Mouse (Mus musculus): ENCODE results near the gene Sarnp.
A peak's percentile ranks its signal among the peaks of the same experiment; 100 is the strongest.

Gene Sarnp

GRCm38 (mm10) chr10:128890383-128891295, 73.5 kb downstream of the Sarnp start:
- DNase-seq (ENCODE audit: low read depth, low spot score) = peak; percentile 32

- DNase-seq (ENCODE audit: low read depth, low spot score) = peak; percentile 91
Measured at GRCm38 (mm10) chr10:128891296-128892094, 74.4 kb downstream of the Sarnp start, which contains the start of gene Gdf11. Gene Gdf11, minus strand, starts transcription at chr10:128891718.

GRCm38 (mm10) chr10:128892246-128892645, 75.1 kb downstream of the Sarnp start:
- DNase-seq (ENCODE audit: low read depth, low spot score) = no peak

GRCm38 (mm10) chr10:128895437-128895836, 78.3 kb downstream of the Sarnp start:
- DNase-seq (ENCODE audit: low read depth, low spot score) = peak; percentile 92

GRCm38 (mm10) chr10:128895952-128896693, 79.0 kb downstream of the Sarnp start:
- no peak for DNase-seq (ENCODE audit: low read depth, low spot score)

- no peak for DNase-seq (ENCODE audit: low read depth, low spot score)
Measured at GRCm38 (mm10) chr10:128896807-128897206, 79.7 kb downstream of the Sarnp start.

- DNase-seq (ENCODE audit: low read depth, low spot score) = no peak
Measured at GRCm38 (mm10) chr10:128897501-128897900, 80.4 kb downstream of the Sarnp start.

- no peak for DNase-seq (ENCODE audit: low read depth, low spot score)
Measured at GRCm38 (mm10) chr10:128899759-128900490, 82.8 kb downstream of the Sarnp start.

- DNase-seq (ENCODE audit: low read depth, low spot score) = no peak
Measured at GRCm38 (mm10) chr10:128900698-128901097, 83.6 kb downstream of the Sarnp start, which contains the start of gene Cd63. Gene Cd63, plus strand, starts transcription at chr10:128900989.

- no peak for DNase-seq (ENCODE audit: low read depth, low spot score)
Measured at GRCm38 (mm10) chr10:128901409-128901808, 84.3 kb downstream of the Sarnp start.

- no peak for DNase-seq (ENCODE audit: low read depth, low spot score)
Measured at GRCm38 (mm10) chr10:128902409-128902988, 85.4 kb downstream of the Sarnp start.

GRCm38 (mm10) chr10:128904812-128905211, 87.7 kb downstream of the Sarnp start:
- DNase-seq (ENCODE audit: low read depth, low spot score) = no peak

GRCm38 (mm10) chr10:128908778-128909448, 91.8 kb downstream of the Sarnp start:
- DNase-seq (ENCODE audit: low read depth, low spot score) = no peak

GRCm38 (mm10) chr10:128909567-128910028, 92.5 kb downstream of the Sarnp start:
- peak; percentile 90 for DNase-seq (ENCODE audit: low read depth, low spot score)

GRCm38 (mm10) chr10:128910066-128910841, 93.1 kb downstream of the Sarnp start:
- peak; percentile 63 for DNase-seq (ENCODE audit: low read depth, low spot score)

- DNase-seq (ENCODE audit: low read depth, low spot score) = no peak
Measured at GRCm38 (mm10) chr10:128911430-128911829, 94.3 kb downstream of the Sarnp start.

- no peak for DNase-seq (ENCODE audit: low read depth, low spot score)
Measured at GRCm38 (mm10) chr10:128912268-128912667, 95.1 kb downstream of the Sarnp start.

- no peak for DNase-seq (ENCODE audit: low read depth, low spot score)
Measured at GRCm38 (mm10) chr10:128912791-128913190, 95.7 kb downstream of the Sarnp start.

GRCm38 (mm10) chr10:128913219-128913618, 96.1 kb downstream of the Sarnp start:
- DNase-seq (ENCODE audit: low read depth, low spot score) = peak; percentile 94

Data from mesoderm, embryonic 11.5 days (tissue).